Mouse (Mus musculus) heart, postnatal 14 days (tissue): ENCODE measurements around the gene Selenbp1. TPM values are rescaled to one million over a fixed set of nuclear protein-coding genes. Genes with fewer than 3 reads are reported as not detected.

ENCODE experiments used
- DNase-seq, 2 experiments: peaks; one replicate each; pipeline ENCODE4 v3.0.0; 2021 to 2022
- intact Hi-C: fragments of 180-260 bp; cut with DNase I; formaldehyde crosslinking; loops from one replicate; pipeline ENCODE4 v1.15.1; 2025
- total RNA-seq, 2 experiments: library from RNA; stranded (reverse); gene quantifications; 2 replicates each; pipeline ENCODE4 v1.2.3; 2021

Gene Selenbp1
- total RNA-seq, 2 experiments from 2014 or later = 63.8 to 84.9 TPM

DNA sequence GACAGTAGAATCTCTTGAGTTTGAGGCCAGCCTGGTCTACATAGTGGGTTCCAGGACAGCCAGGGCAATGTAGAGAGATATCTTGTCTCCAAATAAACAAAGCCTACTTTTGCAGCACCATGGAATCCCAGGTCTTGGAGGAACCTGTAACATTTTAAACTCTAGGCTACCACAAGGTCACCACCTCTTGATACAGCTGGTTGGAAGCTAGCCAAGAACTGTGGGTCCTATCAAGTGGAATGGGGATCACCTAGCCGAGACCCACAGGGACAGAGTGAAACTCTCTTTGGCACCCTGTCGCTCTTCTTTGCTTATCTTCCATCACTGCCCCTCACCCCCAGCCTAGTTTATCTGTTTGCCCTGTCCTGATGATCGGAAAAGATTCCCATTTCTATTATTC, 39.7 kb downstream of the Selenbp1 start:
- intact Hi-C loops = no loop called here
- DNase-seq = no peak

DNA sequence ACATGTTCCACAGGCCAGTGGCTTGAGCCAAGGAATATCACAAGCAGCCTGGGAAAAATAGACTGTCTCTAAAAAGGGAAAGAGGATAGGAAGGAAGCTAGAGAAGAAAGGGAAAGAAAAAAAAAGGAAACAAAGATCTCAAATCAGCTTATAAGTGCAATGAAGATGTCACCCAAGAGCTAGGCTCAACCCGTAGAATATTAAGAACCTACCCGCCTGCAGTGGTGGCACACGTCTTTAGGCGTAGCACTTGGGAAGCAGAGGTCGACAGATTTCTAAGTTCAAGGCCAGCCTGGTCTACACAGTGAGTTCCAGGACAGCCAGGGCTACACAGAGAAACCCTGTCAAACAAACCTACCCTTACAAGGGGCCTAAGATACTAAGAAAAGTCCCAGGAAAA, 40.8 kb downstream of the Selenbp1 start:
- intact Hi-C loops = loop anchor here (2.0 kb wide), 2 partner anchors 15 to 19 kb away; partner anchors contain the start of gene Rfx5
- DNase-seq = no peak

DNA sequence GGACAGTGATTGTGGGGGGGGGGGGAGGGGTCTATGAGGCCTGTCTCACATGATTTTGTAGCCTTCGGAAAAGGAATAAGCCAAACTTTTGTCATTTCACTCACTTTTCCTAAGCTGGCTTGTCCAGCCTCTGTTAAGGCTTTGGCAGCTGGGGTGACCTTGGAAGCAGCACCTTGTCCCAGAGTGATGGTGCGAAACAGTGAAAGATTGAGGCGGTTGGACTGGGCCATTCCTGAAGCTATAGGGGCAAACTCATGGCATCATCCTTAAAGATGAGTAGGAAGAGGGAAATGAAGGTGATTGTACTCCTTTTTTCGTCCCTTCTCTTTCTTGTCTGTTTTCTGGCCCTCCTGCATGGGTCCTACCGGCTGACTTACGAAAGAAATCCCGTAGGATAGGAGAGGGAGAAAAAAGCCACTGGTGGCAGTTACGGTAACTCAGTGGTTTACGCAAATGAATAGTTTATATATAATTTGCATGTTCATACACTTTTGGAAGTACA, 41.2 kb downstream of the Selenbp1 start:
- no peak for DNase-seq
- intact Hi-C loops = loop anchor here (2.0 kb wide), 2 partner anchors 15 to 19 kb away; partner anchors contain the start of gene Rfx5

DNA sequence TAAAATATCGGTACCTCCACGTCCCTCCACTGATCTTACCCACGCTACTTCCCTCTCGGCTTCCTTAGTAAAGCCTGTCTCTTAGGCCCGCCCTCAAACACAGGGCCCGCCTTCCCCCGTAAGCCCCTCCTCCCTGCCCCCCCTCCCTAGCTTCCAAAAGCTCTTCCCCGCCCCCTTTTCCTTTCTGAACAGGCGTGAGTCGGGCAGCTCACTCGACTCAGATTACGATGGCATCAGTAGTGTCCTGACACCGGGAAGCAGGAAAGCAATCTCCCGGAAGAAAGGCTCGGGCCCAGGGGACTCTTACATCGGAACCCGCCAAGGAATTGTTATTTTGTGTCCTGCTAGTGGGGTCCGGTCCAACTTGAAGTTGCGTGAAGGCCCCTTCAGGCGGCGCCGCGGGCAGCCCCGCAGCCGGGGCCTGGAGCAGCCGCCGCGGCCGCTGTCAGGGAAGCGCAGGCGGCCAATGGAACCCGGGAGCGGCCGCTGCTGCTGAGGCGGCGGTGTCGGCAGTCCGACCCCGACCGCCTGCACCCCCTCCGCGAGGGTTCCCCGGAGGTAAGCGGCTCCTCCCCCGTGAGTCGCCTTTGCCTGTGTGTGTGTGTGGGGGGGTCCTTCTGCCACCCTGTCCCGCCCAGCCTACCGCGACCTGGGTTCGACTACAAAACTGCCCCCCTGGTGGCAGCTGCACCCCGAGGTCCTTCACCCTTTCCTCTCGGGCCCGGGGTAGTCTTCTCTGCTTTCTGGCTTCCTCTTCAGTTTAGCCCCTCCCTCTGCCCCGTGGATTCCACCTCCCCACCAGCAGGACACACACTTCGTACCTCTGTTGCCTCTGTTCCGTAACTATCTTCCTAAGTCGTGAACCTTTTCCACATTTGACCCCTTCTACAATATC, 41.9 kb downstream of the Selenbp1 start, which contains the start of gene Pi4kb:
Gene Pi4kb, plus strand, starts transcription at position 204 of the 895 bp plus-strand sequence.
- intact Hi-C loops = loop anchor here (2.0 kb wide), 2 partner anchors 14 to 20 kb away; partner anchors contain the start of gene Rfx5
- peak; percentile 87 to 89 for DNase-seq

DNA sequence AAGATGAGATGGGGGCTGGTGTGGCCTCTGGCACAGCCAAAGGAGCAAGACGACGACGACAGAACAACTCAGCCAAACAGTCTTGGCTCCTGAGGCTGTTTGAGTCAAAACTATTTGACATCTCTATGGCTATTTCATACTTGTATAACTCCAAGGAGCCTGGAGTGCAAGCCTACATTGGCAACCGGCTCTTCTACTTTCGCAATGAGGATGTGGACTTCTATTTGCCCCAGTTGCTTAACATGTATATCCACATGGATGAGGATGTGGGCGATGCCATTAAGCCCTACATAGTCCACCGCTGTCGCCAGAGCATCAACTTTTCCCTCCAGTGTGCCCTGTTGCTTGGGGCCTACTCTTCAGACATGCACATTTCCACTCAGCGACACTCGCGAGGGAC, 51.5 kb downstream of the Selenbp1 start:
- no peak for DNase-seq
- intact Hi-C loops = no loop called here

DNA sequence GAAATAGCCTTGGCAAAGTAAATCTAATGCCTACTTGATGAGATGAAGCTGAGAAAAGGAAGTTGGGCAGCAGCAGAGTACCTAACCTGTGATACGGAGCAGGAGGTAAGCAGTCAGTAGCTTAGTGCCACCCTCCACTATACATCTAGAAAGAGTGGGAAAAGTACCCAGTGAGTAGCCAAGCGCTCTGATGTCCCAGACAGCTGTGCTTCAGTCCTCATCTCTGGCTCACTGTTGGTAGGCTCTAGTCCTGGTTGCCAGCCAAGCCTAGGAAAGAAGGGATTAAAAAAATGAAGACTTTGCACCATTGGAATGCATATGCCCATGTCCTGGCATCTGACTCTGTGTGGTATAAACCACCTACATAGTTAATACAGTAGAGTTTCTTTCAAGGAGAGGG, 52.7 kb downstream of the Selenbp1 start:
- DNase-seq = no peak
- intact Hi-C loops = no loop called here

DNA sequence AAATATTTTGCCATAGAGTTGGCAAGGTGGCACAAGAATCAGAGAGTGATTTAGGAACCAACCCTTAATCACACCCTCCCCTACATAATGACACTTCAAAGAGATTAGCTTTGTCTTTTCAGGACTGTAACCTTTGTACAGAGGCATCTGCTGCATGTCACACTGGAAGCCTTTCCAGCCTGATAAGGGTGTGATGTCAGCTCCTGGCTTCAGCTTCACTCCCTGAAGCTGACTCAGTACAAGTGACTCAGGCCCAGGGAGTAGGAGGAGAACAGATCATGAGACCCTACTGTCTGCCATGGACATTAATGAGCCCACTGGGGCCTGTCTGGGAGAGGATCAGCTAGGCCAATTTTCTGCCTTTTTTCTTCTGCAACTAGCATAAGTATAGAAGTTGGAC, 54.7 kb downstream of the Selenbp1 start:
- peak; percentile 77 to 86 for DNase-seq
- intact Hi-C loops = no loop called here

DNA sequence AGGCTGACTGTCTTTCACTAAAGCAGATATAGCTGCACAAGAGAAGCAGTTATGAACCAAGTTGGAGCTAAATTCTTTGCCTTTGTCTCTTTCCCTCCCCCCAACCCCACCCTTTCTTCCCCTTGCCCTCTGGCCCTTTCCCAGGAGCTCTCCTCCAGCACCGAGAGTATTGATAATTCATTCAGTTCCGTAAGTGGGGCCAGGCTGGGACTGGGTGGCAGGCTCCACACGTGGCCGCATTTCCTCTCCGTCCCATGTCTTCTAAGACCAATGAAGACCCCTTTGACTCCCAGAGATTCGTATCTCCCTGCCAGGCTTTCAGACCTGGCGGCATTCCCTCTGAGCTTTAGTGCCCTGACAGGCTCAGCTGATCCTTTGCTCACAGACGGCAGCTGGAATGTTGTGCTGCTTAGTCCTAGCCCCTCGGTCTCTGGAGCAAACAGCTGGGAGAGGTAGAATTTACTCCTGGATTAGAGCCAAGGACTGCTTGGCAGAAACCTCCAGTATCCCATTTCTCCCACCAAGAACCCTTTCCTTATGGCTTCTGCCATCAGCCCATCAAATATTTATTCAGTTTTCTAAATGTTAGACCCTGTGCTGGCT, 56.4 kb downstream of the Selenbp1 start:
- DNase-seq = peak in 1 of 2 experiments; percentile 36
- intact Hi-C loops = loop anchor here (2.0 kb wide), 1 partner anchor 14 kb away; the partner anchor contains the start of gene Pi4kb

Other genes starting within 250 kb of the Selenbp1 start
- 10 to 100 TPM in 1 of 2 experiments, 1 to 10 TPM in 1; 8.7 to 11.6 TPM for gene Selenbp2, start 239.5 kb upstream of the Selenbp1 start, total RNA-seq
- gene Cgn, start 146.6 kb upstream of the Selenbp1 start, total RNA-seq = under 1 TPM; 0.63 to 0.86 TPM
- 10 to 100 TPM; 23.9 to 24.0 TPM for gene Pogz, start 95.5 kb upstream of the Selenbp1 start, total RNA-seq
- 100 to 1,000 TPM; 217 to 251 TPM for gene Psmb4, start 46.1 kb upstream of the Selenbp1 start, total RNA-seq
- gene Rfx5, start 21.0 kb downstream of the Selenbp1 start, total RNA-seq = 1 to 10 TPM; 8.2 to 8.4 TPM
- 10 to 100 TPM; 33.5 to 35.3 TPM for gene Pi4kb, start 41.7 kb downstream of the Selenbp1 start, total RNA-seq
- 10 to 100 TPM; 15.4 to 16.8 TPM for gene Zfp687, start 82.4 kb downstream of the Selenbp1 start, total RNA-seq
- 100 to 1,000 TPM; 118 to 132 TPM for gene Psmd4, start 109.6 kb downstream of the Selenbp1 start, total RNA-seq
- 10 to 100 TPM; 18.3 to 19.2 TPM for gene Pip5k1a, start 173.9 kb downstream of the Selenbp1 start, total RNA-seq
- gene Vps72, start 178.0 kb downstream of the Selenbp1 start, total RNA-seq = 10 to 100 TPM; 32.4 to 32.5 TPM
- gene Tmod4, start 191.4 kb downstream of the Selenbp1 start, total RNA-seq = 10 to 100 TPM; 10.6 to 11.1 TPM
- gene Scnm1, start 201.0 kb downstream of the Selenbp1 start, total RNA-seq = 10 to 100 TPM; 29.5 to 33.5 TPM
- 1 to 10 TPM; 6.4 to 7.4 TPM for gene Lysmd1, start 201.0 kb downstream of the Selenbp1 start, total RNA-seq
- 1 to 10 TPM; 3.0 to 3.1 TPM for gene Tnfaip8l2, start 209.3 kb downstream of the Selenbp1 start, total RNA-seq
- 10 to 100 TPM in 1 of 2 experiments, 1 to 10 TPM in 1; 5.8 to 11.8 TPM for gene Sema6c, start 227.4 kb downstream of the Selenbp1 start, total RNA-seq